Mouse (Mus musculus) ES-Bruce4 (cell line): ENCODE results near the gene Rab11fip3.

Source experiments
- CTCF ChIP-seq: IDR thresholded peaks from one replicate; pipeline ENCODE4 v1.8.1; 2011; ENCODE audit warnings: low read depth, low read length
- EP300 ChIP-seq: IDR thresholded peaks from 2 replicates; pipeline ENCODE4 v1.6.1; 2011; ENCODE audit warnings: low read depth, low read length; ENCODE audit not compliant: insufficient read depth

DNA sequence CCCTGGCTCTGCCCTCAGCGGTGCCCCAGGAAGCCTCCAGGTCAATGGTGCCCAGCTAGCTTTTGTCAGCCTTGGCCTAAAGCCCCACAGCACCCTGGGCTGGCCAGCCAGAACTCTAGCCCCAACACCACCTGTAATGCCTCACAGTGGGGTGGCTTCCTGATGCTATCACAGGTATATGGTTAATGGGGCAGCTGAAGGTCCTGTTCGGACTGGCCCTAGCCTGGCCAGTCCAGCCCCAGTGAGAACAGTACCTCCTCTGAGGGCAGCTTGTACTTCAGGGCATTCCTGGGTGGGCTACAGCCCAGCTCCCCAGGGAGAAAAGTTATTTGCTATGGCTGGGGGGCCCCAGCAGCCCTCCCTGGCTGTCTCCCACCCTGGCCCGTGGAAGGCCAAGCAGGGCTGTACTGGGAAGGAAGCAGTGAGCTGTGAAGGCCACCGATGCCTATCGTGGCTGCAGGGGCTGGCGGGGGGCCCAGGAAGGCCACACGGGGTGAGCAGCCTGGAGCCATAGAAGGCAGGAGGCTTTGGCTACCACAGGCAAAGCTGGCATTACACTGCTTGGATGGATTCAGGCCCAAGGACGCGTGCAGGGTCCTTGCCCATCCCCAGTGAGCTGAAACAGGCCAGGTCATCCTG is 123.7 kb downstream of the Rab11fip3 start:
- TF ChIP-seq CTCF (no peak), EP300 (no peak)
